ENCODE assay signal across 13 mouse cellular contexts in the genomic region with DNA sequence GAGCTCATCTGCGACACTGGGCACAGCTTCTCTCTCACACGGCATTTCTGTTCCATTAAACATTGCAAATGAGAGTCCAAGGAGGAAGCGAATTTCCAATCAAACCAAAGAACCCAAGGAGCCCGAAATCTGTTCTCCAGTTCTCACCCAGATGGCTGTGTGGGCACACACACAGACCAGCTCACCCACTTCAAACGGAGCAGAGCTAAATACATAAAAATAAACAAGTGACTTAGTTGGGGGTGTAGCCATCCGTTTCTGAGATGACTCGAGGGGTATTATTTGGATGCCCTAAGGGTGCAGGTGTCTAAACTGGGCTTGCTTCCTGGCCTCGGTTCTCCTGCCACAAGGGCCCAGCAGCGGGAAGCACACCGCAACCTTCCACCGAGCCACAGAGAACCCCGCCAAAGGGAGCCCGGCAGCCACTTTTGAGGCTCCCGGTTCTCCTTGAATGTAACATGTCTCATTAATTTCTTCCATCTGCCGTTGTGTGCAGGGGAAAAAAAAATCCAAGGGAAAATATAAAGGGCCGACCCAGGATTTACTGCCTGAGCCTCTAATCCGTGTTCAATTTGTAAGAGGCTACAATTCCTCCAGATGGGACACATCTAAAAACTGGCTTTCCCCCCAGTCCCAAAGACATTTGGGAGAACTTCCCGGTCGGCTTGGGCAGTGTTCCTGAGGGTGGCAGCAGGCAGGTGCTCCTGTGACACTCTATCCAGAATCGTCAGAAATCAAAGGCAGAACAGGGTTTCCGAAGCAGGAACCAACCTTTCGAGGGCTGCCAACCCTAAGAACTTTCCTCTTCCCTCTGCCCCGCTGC.
DNase-seq lines count a peak whose midpoint lies in the region; ATAC-seq and TF ChIP-seq lines count a peak whose summit lies in the region.
"Had no signal": no experiment of that assay in that cellular context is flagged by ENCODE, and none has a peak within 500 bp of the region (broad histone marks: within the 10 kb centered on the region; RNA-seq: fewer than 3 reads in every experiment).

No protein-coding gene starts in this region.

- no peaks in the 10 kb centered on the region for H3K9me3 ChIP-seq in midbrain, embryonic 11.5 days (ENCODE audit: control insufficient read depth, low read length)
- 0 out of 2 replicates have a peak, but pooled peaks cover 4% of the 10 kb centered on the region for H3K9me3 ChIP-seq in midbrain, embryonic 10.5 days (replicated peaks)
- H3K9me3 ChIP-seq in liver, embryonic 11.5 days (ENCODE audit: control insufficient read depth, low read length), result no peaks in the 10 kb centered on the region
- H3K9me3 ChIP-seq in stomach, postnatal 0 days (ENCODE audit: control insufficient read depth, low read length), result no peaks in the 10 kb centered on the region
- H3K9me3 ChIP-seq: heart, embryonic 12.5 days; midbrain, embryonic 15.5 days had no signal

- H3K27me3 ChIP-seq in midbrain, embryonic 11.5 days (ENCODE audit: control insufficient read depth, insufficient read depth, low read length), result no peaks in the 10 kb centered on the region
- no peaks in the 10 kb centered on the region for H3K27me3 ChIP-seq in midbrain, embryonic 10.5 days (ENCODE audit: low read depth, poor library complexity, severe bottlenecking)
- no peaks in the 10 kb centered on the region for H3K27me3 ChIP-seq in liver, embryonic 11.5 days (replicated peaks; ENCODE audit: control insufficient read depth, insufficient read depth, low read length)
- no peaks in the 10 kb centered on the region for H3K27me3 ChIP-seq in stomach, postnatal 0 days (ENCODE audit: control insufficient read depth, insufficient read depth, low read length)
- H3K27me3 ChIP-seq: CH12.LX; heart, embryonic 12.5 days; midbrain, embryonic 15.5 days had no signal

- no peaks in the 10 kb centered on the region for H3K4me1 ChIP-seq in midbrain, embryonic 11.5 days (ENCODE audit: control insufficient read depth, insufficient read depth, low read length)
- no peaks in the 10 kb centered on the region for H3K4me1 ChIP-seq in midbrain, embryonic 10.5 days
- no peaks in the 10 kb centered on the region for H3K4me1 ChIP-seq in liver, embryonic 11.5 days (replicated peaks; ENCODE audit: control insufficient read depth, insufficient read depth, low read length)
- no peaks in the 10 kb centered on the region for H3K4me1 ChIP-seq in stomach, postnatal 0 days (replicated peaks; ENCODE audit: control insufficient read depth, insufficient read depth)
- H3K4me1 ChIP-seq: midbrain, embryonic 15.5 days had no signal

- DNase-seq in midbrain, embryonic 11.5 days (ENCODE audit: low spot score, missing footprints), result peak; percentile 53
- no peak for DNase-seq in midbrain, embryonic 10.5 days (ENCODE audit: low spot score)
- peak; percentile 80 for DNase-seq in cerebellum, postnatal 10 days
- peak; percentile 45 to 49 for DNase-seq in layer of hippocampus, postnatal 10 days (ENCODE audit: low spot score in 2 of 2)
- peak; percentile 87 for DNase-seq in telencephalon, adult 2 months (ENCODE audit: low read depth, low spot score)
- DNase-seq in liver, embryonic 11.5 days (ENCODE audit: low spot score), result no peak
- DNase-seq in stomach, postnatal 0 days (ENCODE audit: low spot score), result no peak
- DNase-seq: lung, embryonic 14.5 days had no signal

- ATAC-seq in midbrain, embryonic 11.5 days (ENCODE audit: low FRiP score), result no peak
- ATAC-seq in liver, embryonic 11.5 days (replicated peaks; ENCODE audit: low FRiP score), result no peak
- no peak for ATAC-seq in stomach, postnatal 0 days (ENCODE audit: low FRiP score, low TSS enrichment)
- ATAC-seq: hindbrain, embryonic 16.5 days; midbrain, embryonic 15.5 days had no signal

- TF ChIP-seq CTCF in stomach, postnatal 0 days (IDR thresholded peaks at IDR 0.05; ENCODE audit: low read depth), result no peak

- no peak overlapping the region for H3K4me2 ChIP-seq in midbrain, embryonic 11.5 days
- H3K4me2 ChIP-seq in liver, embryonic 11.5 days, result no peak overlapping the region
- no peak overlapping the region for H3K4me2 ChIP-seq in stomach, postnatal 0 days (replicated peaks; ENCODE audit: low read depth)
- H3K4me2 ChIP-seq: heart, embryonic 12.5 days; lung, embryonic 14.5 days; midbrain, embryonic 15.5 days had no signal

- H3K4me3 ChIP-seq in midbrain, embryonic 11.5 days (ENCODE audit: low read depth, low read length), result no peak overlapping the region
- no peak overlapping the region for H3K4me3 ChIP-seq in midbrain, embryonic 10.5 days
- H3K4me3 ChIP-seq in liver, embryonic 11.5 days (ENCODE audit: low read depth, low read length), result no peak overlapping the region
- H3K4me3 ChIP-seq in stomach, postnatal 0 days (ENCODE audit: low read depth, low read length), result no peak overlapping the region
- H3K4me3 ChIP-seq: erythroblast, embryonic 14.5 days; heart, embryonic 12.5 days; midbrain, embryonic 15.5 days had no signal

- TF ChIP-seq EP300 in stomach, postnatal 0 days (optimal IDR thresholded peaks at IDR 0.05), result no peak

- no peak overlapping the region for H3K9ac ChIP-seq in midbrain, embryonic 11.5 days (ENCODE audit: low read length)
- no peak overlapping the region for H3K9ac ChIP-seq in liver, embryonic 11.5 days (ENCODE audit: low read depth, low read length)
- no peak overlapping the region for H3K9ac ChIP-seq in stomach, postnatal 0 days (ENCODE audit: low read length)
- H3K9ac ChIP-seq: heart, embryonic 12.5 days; lung, embryonic 14.5 days; midbrain, embryonic 15.5 days had no signal

- no peak overlapping the region for H3K27ac ChIP-seq in midbrain, embryonic 11.5 days (ENCODE audit: low read depth, low read length)
- no peak overlapping the region for H3K27ac ChIP-seq in midbrain, embryonic 10.5 days (replicated peaks)
- H3K27ac ChIP-seq in liver, embryonic 11.5 days (ENCODE audit: low read depth, low read length), result no peak overlapping the region
- no peak overlapping the region for H3K27ac ChIP-seq in stomach, postnatal 0 days (replicated peaks)
- H3K27ac ChIP-seq: midbrain, embryonic 15.5 days had no signal

- no peaks in the 10 kb centered on the region for H3K36me3 ChIP-seq in midbrain, embryonic 11.5 days (ENCODE audit: control insufficient read depth, insufficient read depth, low read length)
- H3K36me3 ChIP-seq in midbrain, embryonic 10.5 days, result no peaks in the 10 kb centered on the region
- no peaks in the 10 kb centered on the region for H3K36me3 ChIP-seq in liver, embryonic 11.5 days (ENCODE audit: control insufficient read depth, insufficient read depth, low read length)
- H3K36me3 ChIP-seq in stomach, postnatal 0 days (ENCODE audit: control insufficient read depth, insufficient read depth, low read length), result no peaks in the 10 kb centered on the region
- H3K36me3 ChIP-seq: heart, embryonic 12.5 days; midbrain, embryonic 15.5 days had no signal

- WGBS in midbrain, embryonic 11.5 days, result 83% methylated on average over 23 of the region's 23 CpGs
- 91% methylated on average over 23 of the region's 23 CpGs for WGBS in midbrain, embryonic 10.5 days
- 82% methylated on average over 23 of the region's 23 CpGs for WGBS in liver, embryonic 11.5 days
- 63% methylated on average over 23 of the region's 23 CpGs for WGBS in stomach, postnatal 0 days

Comparison
In these comparisons a context has a peak if more than half of its experiments do, and no peak if none do; other contexts are left out.
1. DNase-seq: peak in midbrain, embryonic 11.5 days (single experiment), cerebellum, postnatal 10 days (2 of 2), layer of hippocampus, postnatal 10 days (2 of 2) and telencephalon, adult 2 months (single experiment); none in midbrain, embryonic 10.5 days (single experiment), liver, embryonic 11.5 days (single experiment) and stomach, postnatal 0 days (single experiment).